Mouse (Mus musculus) heart, adult 2 months (tissue): ENCODE measurements around the gene Ccl4.

Experiments
- CTCF ChIP-seq: fragments of 200-600 bp; IDR thresholded peaks from 2 replicates; pipeline ENCODE4 v1.8.1; 2022; ENCODE audit warnings: antibody characterized with exemption, mild to moderate bottlenecking, moderate library complexity
- EP300 ChIP-seq: fragments of 200-500 bp; IDR thresholded peaks from 2 replicates; pipeline ENCODE4 v1.6.1; 2011; ENCODE audit warnings: low read depth, low read length, control low read depth; ENCODE audit not compliant: insufficient read depth
- POLR2A ChIP-seq: fragments of 200-500 bp; IDR thresholded peaks from 2 replicates; pipeline ENCODE4 v1.6.1; 2011; ENCODE audit warnings: mild to moderate bottlenecking, low read depth, low read length, control low read depth; ENCODE audit not compliant: insufficient read depth

GRCm38 (mm10) chr11:83618238-83618637 lies 44.1 kb upstream of the Ccl4 start:
- TF ChIP-seq POLR2A (no peak), CTCF (no peak), EP300 (no peak)
